Mouse (Mus musculus) E14TG2a.4 (cell line): ENCODE measurements around the gene Tmem106c.

Experiments used
- H3K27me3 ChIP-seq: 2 replicates; pipeline ENCODE4 v1.6.1; 2014; ENCODE audit warnings: low read length, control low read depth; ENCODE audit not compliant: insufficient read depth
- H3K36me3 ChIP-seq: 2 replicates; pipeline ENCODE4 v1.6.1; 2014; ENCODE audit warnings: low read length, control low read depth; ENCODE audit not compliant: insufficient read depth
- H3K4me1 ChIP-seq: replicated peaks from 2 replicates; pipeline ENCODE4 v1.6.1; 2014; ENCODE audit warnings: low read depth, low read length, control low read depth
- H3K4me3 ChIP-seq: replicated peaks from 2 replicates; pipeline ENCODE4 v1.5.1; 2014; ENCODE audit warnings: mild to moderate bottlenecking, low read length
- H3K9me3 ChIP-seq: 2 replicates; pipeline ENCODE4 v1.6.1; 2014; ENCODE audit warnings: low read length, control low read depth
- CTCF ChIP-seq: conservative IDR thresholded peaks from 2 replicates; pipeline ENCODE4 v1.5.1; 2014; ENCODE audit warnings: low read length
- NANOG ChIP-seq: IDR thresholded peaks from 2 replicates; pipeline ENCODE4 v1.6.1; 2014; ENCODE audit warnings: borderline replicate concordance, low read length, mixed read lengths
- POU5F1 ChIP-seq: IDR thresholded peaks from 2 replicates; pipeline ENCODE4 v1.6.1; 2014; ENCODE audit warnings: low read length, borderline replicate concordance

Gene Tmem106c

GRCm38 (mm10) chr15:98001321-98002112, 37.5 kb downstream of the Tmem106c start:
- peaks cover 83% of the 10 kb centered on the region for H3K4me1 ChIP-seq
- TF ChIP-seq NANOG, result no peak
- TF ChIP-seq POU5F1, result no peak
- no peak for TF ChIP-seq CTCF

GRCm38 (mm10) chr15:98002113-98002990, 38.4 kb downstream of the Tmem106c start:
- TF ChIP-seq POU5F1, result no peak
- TF ChIP-seq CTCF, result no peak
- TF ChIP-seq NANOG, result no peak
- Histone ChIP-seq H3K36me3 (no peaks in the 10 kb centered on the region), H3K27me3 (peaks cover 96% of the 10 kb centered on the region), H3K4me1 (peaks cover 74% of the 10 kb centered on the region), H3K4me3 (peak overlapping the region; percentile 74), H3K9me3 (no peaks in the 10 kb centered on the region)

More at GRCm38 (mm10) chr15:98001321-98002112, 37.5 kb downstream of the Tmem106c start:
- Histone ChIP-seq H3K4me3 (peak overlapping the region; percentile 73), H3K27me3 (peaks cover 87% of the 10 kb centered on the region), H3K36me3 (no peaks in the 10 kb centered on the region), H3K9me3 (no peaks in the 10 kb centered on the region)

DNA sequence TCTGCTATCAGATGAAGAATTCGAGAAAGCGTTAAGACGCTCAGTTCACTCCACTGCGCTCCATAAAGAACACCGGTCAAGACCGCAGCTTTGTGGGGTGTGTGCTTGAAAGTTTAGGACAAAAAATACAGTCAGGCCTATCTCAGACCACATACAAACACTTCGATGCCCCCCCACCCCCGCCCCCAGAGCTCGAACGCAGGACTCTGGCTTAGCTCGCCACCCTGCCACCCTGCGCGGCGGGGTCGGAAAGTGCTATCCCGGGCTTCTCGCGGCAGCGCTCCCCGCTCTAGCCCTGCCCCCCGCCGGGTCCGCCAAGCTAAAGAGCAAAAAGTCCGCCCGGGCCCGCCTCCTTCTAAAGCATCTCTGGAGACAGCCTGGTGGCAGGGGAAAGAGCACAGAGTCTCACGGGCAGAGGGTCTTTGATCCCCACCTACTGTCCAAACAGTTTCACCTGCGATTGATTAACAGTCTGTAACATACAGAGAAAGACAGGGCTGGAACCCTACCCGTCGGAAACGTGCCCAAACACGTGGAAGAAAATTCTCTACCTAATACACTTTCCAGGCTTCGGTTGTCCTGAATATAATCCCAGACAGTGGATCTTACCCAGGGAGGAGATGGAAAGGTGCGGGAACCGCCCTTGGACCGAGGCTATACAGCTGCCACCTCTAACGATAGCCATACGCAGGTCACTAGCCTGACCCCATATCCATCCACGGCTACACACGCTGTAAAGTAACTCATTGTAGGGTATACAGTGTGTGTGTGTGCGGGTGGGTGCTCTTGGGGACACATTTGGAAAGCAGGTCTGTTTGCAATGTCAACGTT, 39.2 kb downstream of the Tmem106c start:
- TF ChIP-seq CTCF (no peak), POU5F1 (no peak), NANOG (no peak)
- H3K9me3 ChIP-seq, result no peaks in the 10 kb centered on the region
- H3K4me3 ChIP-seq, result peak overlapping the region; percentile 74
- no peaks in the 10 kb centered on the region for H3K36me3 ChIP-seq
- H3K27me3 ChIP-seq, result peaks cover 98% of the 10 kb centered on the region
- peaks cover 69% of the 10 kb centered on the region for H3K4me1 ChIP-seq

DNA sequence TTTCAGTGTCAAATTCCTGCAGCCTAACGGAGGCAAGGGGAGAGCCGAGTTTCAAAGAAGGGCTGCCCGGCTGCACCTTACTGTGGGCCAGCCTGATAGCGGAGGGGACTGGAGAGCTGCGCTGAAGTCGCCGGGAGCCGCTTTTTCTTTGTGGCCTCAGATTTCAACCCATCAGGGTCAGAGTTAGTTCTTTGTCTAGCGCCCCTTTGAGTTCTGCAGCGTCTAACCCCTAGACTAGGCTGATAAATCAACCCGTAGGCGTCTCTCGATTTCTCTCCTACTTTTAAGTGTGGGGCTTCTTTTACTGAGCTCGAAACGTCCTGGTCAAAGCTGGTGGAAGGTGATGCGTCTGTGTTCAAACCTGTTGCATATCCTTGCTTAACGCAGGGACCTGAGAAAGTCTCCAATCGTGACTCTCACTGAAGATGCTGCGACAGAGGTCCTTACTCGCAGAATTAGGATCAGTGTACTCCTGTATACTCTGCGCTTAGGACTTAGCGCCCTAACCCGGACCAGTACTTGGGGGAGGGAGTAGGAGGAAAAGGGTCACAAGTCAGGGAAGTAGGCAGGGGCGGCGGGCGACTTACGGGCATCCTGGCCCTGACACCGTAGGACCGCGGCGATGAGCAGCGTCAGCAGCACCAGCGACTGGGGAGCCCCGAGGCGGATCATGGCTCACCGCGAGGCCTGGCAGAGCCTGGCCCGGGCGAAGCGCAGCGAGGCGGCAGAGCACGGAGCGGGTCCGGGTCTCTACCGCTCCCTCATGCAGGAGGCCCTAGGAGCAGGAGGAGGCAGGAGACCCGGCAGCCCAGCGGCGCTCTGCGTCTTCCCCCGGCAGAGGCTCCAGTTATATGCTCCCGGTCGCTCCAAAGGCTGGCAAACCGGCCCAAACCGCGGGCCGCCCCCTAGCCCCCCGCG, 40.1 kb downstream of the Tmem106c start, which contains the start of gene Col2a1:
Gene Col2a1 (minus strand): TSS at position 874 of the 918 bp plus-strand sequence.
- no peaks in the 10 kb centered on the region for H3K36me3 ChIP-seq
- H3K4me1 ChIP-seq, result peaks cover 62% of the 10 kb centered on the region
- TF ChIP-seq NANOG (no peak), POU5F1 (no peak), CTCF (no peak)
- H3K9me3 ChIP-seq, result no peaks in the 10 kb centered on the region
- peaks cover 95% of the 10 kb centered on the region for H3K27me3 ChIP-seq
- peak within 1 kb of the TSS; percentile 74 for H3K4me3 ChIP-seq

DNA sequence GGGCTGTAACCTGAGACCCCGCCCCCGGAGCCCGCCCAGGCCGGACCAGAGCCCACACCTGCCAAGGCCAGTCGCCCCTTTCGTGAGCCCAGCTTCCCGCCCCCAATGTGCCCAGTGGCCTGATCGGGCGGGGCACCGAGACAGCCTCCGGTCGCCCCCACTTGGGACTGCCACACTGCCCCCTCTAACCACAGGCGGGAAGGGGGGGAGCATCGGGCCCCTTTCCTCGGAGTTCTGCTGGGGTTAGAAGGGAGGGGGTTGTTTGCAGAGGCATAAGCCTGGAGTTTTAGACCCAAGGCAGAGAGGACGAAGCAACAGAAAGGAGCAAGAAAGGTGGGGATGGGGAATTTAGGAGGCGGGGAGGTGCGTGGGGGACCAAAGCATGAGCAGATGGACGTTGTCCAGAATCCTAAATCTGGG, 40.8 kb downstream of the Tmem106c start:
- H3K4me3 ChIP-seq, result peak overlapping the region; percentile 74
- no peaks in the 10 kb centered on the region for H3K9me3 ChIP-seq
- no peaks in the 10 kb centered on the region for H3K36me3 ChIP-seq
- TF ChIP-seq CTCF, result no peak
- no peak for TF ChIP-seq NANOG
- TF ChIP-seq POU5F1, result no peak
- peaks cover 93% of the 10 kb centered on the region for H3K27me3 ChIP-seq
- H3K4me1 ChIP-seq, result peaks cover 55% of the 10 kb centered on the region

DNA sequence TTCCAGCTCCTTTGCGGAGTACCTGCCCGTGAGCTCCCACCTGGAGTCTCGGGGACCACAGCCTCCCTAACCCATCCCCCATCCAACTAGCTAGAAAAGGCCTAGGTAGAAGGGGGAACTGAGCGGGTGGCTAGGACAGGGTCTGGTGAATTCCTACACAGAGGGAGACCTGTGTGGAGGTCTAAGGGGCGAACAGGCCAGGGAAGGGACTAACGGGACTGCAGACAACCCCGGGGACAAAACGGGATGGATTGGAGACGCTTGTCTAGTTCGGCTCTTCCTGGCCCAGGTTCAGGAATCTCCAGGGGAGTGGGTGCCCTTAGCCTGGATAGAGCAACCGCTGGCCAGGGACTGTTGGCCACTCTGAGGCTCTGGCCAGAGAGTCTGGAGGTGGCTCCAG, 41.2 kb downstream of the Tmem106c start:
- peaks cover 52% of the 10 kb centered on the region for H3K4me1 ChIP-seq
- TF ChIP-seq POU5F1 (no peak), NANOG (no peak), CTCF (no peak)
- peak overlapping the region; percentile 74 for H3K4me3 ChIP-seq

DNA sequence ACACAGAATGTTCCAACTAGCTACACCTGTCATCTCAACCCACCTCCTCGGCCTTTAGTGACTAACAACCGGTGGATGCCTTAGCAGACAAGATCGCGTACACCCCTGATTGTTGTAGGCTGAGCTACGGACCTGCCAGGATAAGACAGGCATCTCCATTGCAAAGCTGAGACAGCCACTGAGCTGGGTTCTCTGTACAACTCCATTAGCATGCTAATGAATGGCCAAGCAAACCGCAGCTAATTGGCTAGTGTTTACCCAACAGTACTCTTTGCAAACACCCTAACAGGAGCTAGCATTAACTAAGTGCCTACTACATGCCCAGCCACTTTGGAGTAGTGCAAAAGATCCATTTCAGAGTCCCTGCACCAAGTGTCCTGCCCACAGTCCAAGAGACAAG, 48.8 kb downstream of the Tmem106c start:
- Histone ChIP-seq H3K9me3 (no peaks in the 10 kb centered on the region), H3K27me3 (peaks cover 52% of the 10 kb centered on the region), H3K36me3 (no peaks in the 10 kb centered on the region), H3K4me1 (peaks cover 49% of the 10 kb centered on the region), H3K4me3 (no peak overlapping the region)
- no peak for TF ChIP-seq NANOG
- TF ChIP-seq POU5F1, result no peak
- TF ChIP-seq CTCF, result no peak

More for the DNA sequence above, 41.2 kb downstream of the Tmem106c start:
- H3K36me3 ChIP-seq, result no peaks in the 10 kb centered on the region
- H3K27me3 ChIP-seq, result peaks cover 92% of the 10 kb centered on the region
- H3K9me3 ChIP-seq, result no peaks in the 10 kb centered on the region
